Mouse (Mus musculus) ES-E14 (cell line): ENCODE data around the gene Cfap97d2. TPM values are rescaled to one million over a fixed set of nuclear protein-coding genes. Genes with fewer than 3 reads are reported as not detected.

Experiments used
- DNase-seq: peaks from one replicate; pipeline ENCODE4 v3.0.0-alpha.2; 2013; ENCODE audit warnings: low read depth, low spot score
- H3K27ac ChIP-seq: 2 replicates; pipeline ENCODE4 v1.5.1; 2012; ENCODE audit warnings: low read depth, mild to moderate bottlenecking, low read length, moderate library complexity, mixed read lengths; ENCODE audit not compliant: poor library complexity, insufficient read depth, severe bottlenecking
- H3K36me3 ChIP-seq: 2 replicates; pipeline ENCODE4 v1.6.1; 2012; ENCODE audit warnings: mild to moderate bottlenecking, low read length, moderate library complexity, mixed read lengths; ENCODE audit not compliant: control insufficient read depth, poor library complexity, insufficient read depth, severe bottlenecking
- H3K4me1 ChIP-seq, 2 experiments: fragments of 150-350 bp in 1 of 2; sonication (generic) in 1 of 2; 2 replicates each; pipeline ENCODE4 v1.6.1; 2012; ENCODE audit warnings: low read length in 2 of 2, mild to moderate bottlenecking in 1 of 2, mixed read lengths in 1 of 2; ENCODE audit not compliant: control insufficient read depth in 2 of 2, insufficient read depth in 2 of 2, poor library complexity in 1 of 2
- H3K4me3 ChIP-seq, 2 experiments: fragments of 150-350 bp in 1 of 2; sonication (generic) in 1 of 2; 2 replicates each; pipeline ENCODE4 v1.5.1; 2012; ENCODE audit warnings: low read length in 2 of 2, low read depth in 1 of 2, mild to moderate bottlenecking in 1 of 2, mixed read lengths in 1 of 2; ENCODE audit not compliant: insufficient read depth in 1 of 2, poor library complexity in 1 of 2, severe bottlenecking in 1 of 2
- H3K9ac ChIP-seq: 2 replicates; pipeline ENCODE4 v1.6.1; 2012; ENCODE audit warnings: low read depth, mild to moderate bottlenecking, low read length, mixed read lengths; ENCODE audit not compliant: poor library complexity, insufficient read depth, severe bottlenecking
- H3K9me3 ChIP-seq: fragments of 150-350 bp; sonication (generic); 2 replicates; pipeline ENCODE4 v1.6.1; 2012; ENCODE audit warnings: low read depth, mild to moderate bottlenecking, low read length; ENCODE audit not compliant: control insufficient read depth, insufficient read depth
- CHD2 ChIP-seq: IDR thresholded peaks from 2 replicates; pipeline ENCODE4 v1.6.1; 2014; ENCODE audit warnings: mild to moderate bottlenecking, low read depth, low read length, inconsistent platforms
- HCFC1 ChIP-seq: IDR thresholded peaks from 2 replicates; pipeline ENCODE4 v1.6.1; 2012; ENCODE audit warnings: low read length, inconsistent platforms, borderline replicate concordance; ENCODE audit not compliant: insufficient read depth
- MAFK ChIP-seq: IDR thresholded peaks from 2 replicates; pipeline ENCODE4 v1.6.1; 2014; ENCODE audit warnings: mild to moderate bottlenecking, low read depth, low read length, inconsistent platforms; ENCODE audit not compliant: insufficient read depth
- ZC3H11A ChIP-seq: IDR thresholded peaks from 2 replicates; pipeline ENCODE4 v1.6.1; 2012; ENCODE audit warnings: low read depth, mild to moderate bottlenecking, inconsistent platforms, low read length, borderline replicate concordance
- ZNF384 ChIP-seq: IDR thresholded peaks from 2 replicates; pipeline ENCODE4 v1.6.1; 2012; ENCODE audit warnings: low read depth, low read length, inconsistent platforms
- in situ Hi-C, 2 experiments: fragments of 600-800 bp; cut with MboI; formaldehyde crosslinking; loops; one replicate each; pipeline ENCODE4 v1.15.1; 2025; ENCODE audit warnings: low sequenced_read_pairs in 2 of 2, inconsistent platforms in 1 of 2; ENCODE audit not compliant: unreplicated experiment in 2 of 2
- total RNA-seq: library from RNA; depleted of rRNA; stranded (reverse); fragments of 300-350 nt; gene quantifications from 2 replicates; pipeline ENCODE4 v1.2.3, GENCODE M21; 2012

Cfap97d2 gene
- total RNA-seq, 1 experiment, result not detected

GRCm38 (mm10) chr8:13665538-13665937 lies 40.2 kb upstream of the Cfap97d2 start:
- Histone ChIP-seq H3K9me3 (no peaks in the 10 kb centered on the region), H3K4me3 (no peak overlapping the region), H3K27ac (no peak overlapping the region), H3K9ac (no peak overlapping the region), H3K4me1 (no peaks in the 10 kb centered on the region), H3K36me3 (no peaks in the 10 kb centered on the region)
- TF ChIP-seq ZNF384 (no peak), CHD2 (no peak), HCFC1 (no peak), ZC3H11A (no peak), MAFK (no peak)
- in situ Hi-C loops, result no loop called here
- DNase-seq, result no peak

- H3K9me3 ChIP-seq, result no peaks in the 10 kb centered on the region
- no peak overlapping the region for H3K27ac ChIP-seq
- in situ Hi-C loops, result no loop called here
- H3K4me3 ChIP-seq, result no peak overlapping the region
- no peak for DNase-seq
- TF ChIP-seq MAFK (no peak), HCFC1 (no peak), ZC3H11A (no peak), CHD2 (no peak), ZNF384 (no peak)
- H3K36me3 ChIP-seq, result no peaks in the 10 kb centered on the region
- no peak overlapping the region for H3K9ac ChIP-seq
- H3K4me1 ChIP-seq, result no peaks in the 10 kb centered on the region
Observed at GRCm38 (mm10) chr8:13665944-13666343, 39.7 kb upstream of the Cfap97d2 start.

- Histone ChIP-seq H3K9me3 (no peaks in the 10 kb centered on the region), H3K9ac (no peak overlapping the region), H3K36me3 (no peaks in the 10 kb centered on the region), H3K27ac (no peak overlapping the region), H3K4me3 (no peak overlapping the region), H3K4me1 (no peaks in the 10 kb centered on the region)
- in situ Hi-C loops, result no loop called here
- peak; percentile 34 for DNase-seq
- TF ChIP-seq ZNF384 (no peak), CHD2 (no peak), ZC3H11A (no peak), MAFK (no peak), HCFC1 (no peak)
Observed at GRCm38 (mm10) chr8:13667917-13668316, 37.8 kb upstream of the Cfap97d2 start.

- H3K9me3 ChIP-seq, result no peaks in the 10 kb centered on the region
- no peak overlapping the region for H3K4me3 ChIP-seq
- no peaks in the 10 kb centered on the region for H3K4me1 ChIP-seq
- no peaks in the 10 kb centered on the region for H3K36me3 ChIP-seq
- TF ChIP-seq MAFK (no peak), HCFC1 (no peak), ZNF384 (no peak), CHD2 (no peak), ZC3H11A (no peak)
- no peak for DNase-seq
- in situ Hi-C loops, result no loop called here
- H3K27ac ChIP-seq, result no peak overlapping the region
- no peak overlapping the region for H3K9ac ChIP-seq
Observed at GRCm38 (mm10) chr8:13668367-13668766, 37.3 kb upstream of the Cfap97d2 start.

GRCm38 (mm10) chr8:13670011-13670471 lies 35.6 kb upstream of the Cfap97d2 start:
- TF ChIP-seq MAFK, result no peak
- in situ Hi-C loops, result no loop called here
- H3K27ac ChIP-seq, result no peak overlapping the region
- no peak for DNase-seq
- H3K4me1 ChIP-seq, result no peaks in the 10 kb centered on the region
- H3K9ac ChIP-seq, result no peak overlapping the region
- no peaks in the 10 kb centered on the region for H3K9me3 ChIP-seq
- no peaks in the 10 kb centered on the region for H3K36me3 ChIP-seq
- no peak overlapping the region for H3K4me3 ChIP-seq
